In the genomic region with DNA sequence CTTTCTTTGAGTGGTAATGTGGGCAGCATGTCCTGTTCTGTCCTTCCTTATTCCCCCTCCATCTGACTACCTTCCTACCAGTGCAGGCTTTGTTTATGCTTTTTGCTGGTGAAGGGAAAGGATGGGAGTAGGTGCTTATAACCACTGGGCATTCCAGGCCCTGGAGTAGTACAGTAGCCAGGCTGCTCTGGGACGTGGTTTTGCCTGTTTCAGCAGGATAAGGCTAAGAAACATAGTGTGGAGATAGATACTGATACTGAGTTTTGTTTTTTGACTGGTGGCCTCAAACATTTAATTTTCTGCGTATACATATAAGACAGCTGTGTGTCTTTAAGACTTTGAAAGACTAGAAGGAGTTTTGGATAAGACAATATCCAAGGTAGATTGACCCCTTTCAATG, we compare ENCODE assay signal across 21 mouse cellular contexts.
"Had no signal": no experiment of that assay in that cellular context is flagged by ENCODE, and none has a peak within 500 bp of the region (broad histone marks: within the 10 kb centered on the region; RNA-seq: fewer than 3 reads in every experiment).

No protein-coding gene starts in this region.

- H3K27me3 ChIP-seq: kidney, embryonic 15.5 days; midbrain, embryonic 12.5 days; midbrain, embryonic 15.5 days; neural tube, embryonic 12.5 days; neural tube, embryonic 15.5 days had no signal

- ATAC-seq: intestine, postnatal 0 days; midbrain, embryonic 15.5 days had no signal

- H3K4me3 ChIP-seq: kidney, embryonic 15.5 days; left cerebral cortex, adult 2 months; midbrain, embryonic 12.5 days; midbrain, embryonic 15.5 days; neural tube, embryonic 12.5 days; neural tube, embryonic 15.5 days had no signal

- DNase-seq: kidney, adult 8-10 months; kidney, postnatal 10 days; kidney, postnatal 36 days; layer of hippocampus, postnatal 36 days; lung, adult 2 months; lung, postnatal 14 days; lung, postnatal 4 days; right cerebral cortex, adult 18-20 months; right cerebral cortex, postnatal 14 days; right cerebral cortex, postnatal 4 days; thymus, adult 2 months; thymus, postnatal 25 days had no signal

- H3K4me1 ChIP-seq: kidney, embryonic 15.5 days; midbrain, embryonic 12.5 days; midbrain, embryonic 15.5 days; neural tube, embryonic 12.5 days; neural tube, embryonic 15.5 days had no signal

- H3K9ac ChIP-seq: kidney, embryonic 15.5 days; liver, embryonic 14.5 days; midbrain, embryonic 12.5 days; midbrain, embryonic 15.5 days; neural tube, embryonic 12.5 days; neural tube, embryonic 15.5 days had no signal

- H3K4me2 ChIP-seq: kidney, embryonic 15.5 days; midbrain, embryonic 12.5 days; midbrain, embryonic 15.5 days; neural tube, embryonic 12.5 days; neural tube, embryonic 15.5 days had no signal

- H3K9me3 ChIP-seq: kidney, embryonic 15.5 days; midbrain, embryonic 12.5 days; midbrain, embryonic 15.5 days; neural tube, embryonic 12.5 days; neural tube, embryonic 15.5 days had no signal

- H3K27ac ChIP-seq: kidney, embryonic 15.5 days; left cerebral cortex, adult 2 months; liver, embryonic 14.5 days; midbrain, embryonic 12.5 days; midbrain, embryonic 15.5 days; neural tube, embryonic 12.5 days; neural tube, embryonic 15.5 days; stomach, postnatal 0 days had no signal
